Mouse (Mus musculus): ENCODE measurements at regions not wholly inside any gene's neighbourhood (a gene's known extent, or its start where the extent isn't known, plus 50 kb on each side); places are given as distances from the start of the nearest gene placed in this dataset.
"Not testable (repeated sequence)": the region's sequence is repeated elsewhere in the genome, so short reads cannot be mapped to it uniquely, and the experiment has no call there.

GRCm38 (mm10) chrX:70871209-70871608, 178.8 kb upstream of the Mamld1 start:
- DNase-seq (ENCODE audit: low spot score in 2 of 2), result no peak

- no peak for DNase-seq (ENCODE audit: low spot score in 2 of 2)
These were observed 168.7 kb upstream of the Mamld1 start for GRCm38 (mm10) chrX:70881326-70881725.

- DNase-seq (ENCODE audit: low spot score in 2 of 2), result peak; percentile 38 to 48
These were observed 166.6 kb upstream of the Mamld1 start for GRCm38 (mm10) chrX:70883461-70883860.

- no peak for DNase-seq (ENCODE audit: low spot score in 2 of 2)
These were observed 155.5 kb upstream of the Mamld1 start for GRCm38 (mm10) chrX:70894517-70894916.

- DNase-seq (ENCODE audit: low spot score in 2 of 2), result no peak
These were observed 154.5 kb upstream of the Mamld1 start for GRCm38 (mm10) chrX:70895554-70895953.

- no peak for DNase-seq (ENCODE audit: low spot score in 2 of 2)
These were observed 152.8 kb upstream of the Mamld1 start for GRCm38 (mm10) chrX:70897110-70897721.

- DNase-seq (ENCODE audit: low spot score in 2 of 2), result not testable (repeated sequence)
These were observed 151.2 kb upstream of the Mamld1 start for GRCm38 (mm10) chrX:70898836-70899235.

GRCm38 (mm10) chrX:70899720-70900479, 150.2 kb upstream of the Mamld1 start:
- peak; percentile 25 to 32 for DNase-seq (ENCODE audit: low spot score in 2 of 2)

- peak; percentile 9 to 37 for DNase-seq (ENCODE audit: low spot score in 2 of 2)
These were observed 124.4 kb upstream of the Mamld1 start for GRCm38 (mm10) chrX:70925646-70926045.

GRCm38 (mm10) chrX:70931944-70932343, 118.1 kb upstream of the Mamld1 start:
- DNase-seq (ENCODE audit: low spot score in 2 of 2), result no peak

GRCm38 (mm10) chrX:70945382-70945781, 104.7 kb upstream of the Mamld1 start:
- no peak for DNase-seq (ENCODE audit: low spot score in 2 of 2)

GRCm38 (mm10) chrX:70946052-70946451, 104.0 kb upstream of the Mamld1 start:
- DNase-seq (ENCODE audit: low spot score in 2 of 2), result no peak

- no peak for DNase-seq (ENCODE audit: low spot score in 2 of 2)
These were observed 100.8 kb upstream of the Mamld1 start for GRCm38 (mm10) chrX:70949232-70949631.

GRCm38 (mm10) chrX:70953022-70953421, 97.0 kb upstream of the Mamld1 start:
- no peak for DNase-seq (ENCODE audit: low spot score in 2 of 2)

Data from right cerebral cortex, adult 2 months (tissue).